Mouse (Mus musculus) E14TG2a.4 (cell line): Measurements from ENCODE around the gene Nsun2.
A peak's percentile ranks its signal among the peaks of the same experiment; 100 is the strongest.

Experiments
- H3K27me3 ChIP-seq: 2 replicates; pipeline ENCODE4 v1.6.1; 2014; ENCODE audit warnings: low read length, control low read depth; ENCODE audit not compliant: insufficient read depth
- H3K36me3 ChIP-seq: 2 replicates; pipeline ENCODE4 v1.6.1; 2014; ENCODE audit warnings: low read length, control low read depth; ENCODE audit not compliant: insufficient read depth
- H3K4me1 ChIP-seq: replicated peaks from 2 replicates; pipeline ENCODE4 v1.6.1; 2014; ENCODE audit warnings: low read depth, low read length, control low read depth
- H3K4me3 ChIP-seq: replicated peaks from 2 replicates; pipeline ENCODE4 v1.5.1; 2014; ENCODE audit warnings: mild to moderate bottlenecking, low read length
- H3K9me3 ChIP-seq: 2 replicates; pipeline ENCODE4 v1.6.1; 2014; ENCODE audit warnings: low read length, control low read depth
- CTCF ChIP-seq: conservative IDR thresholded peaks from 2 replicates; pipeline ENCODE4 v1.5.1; 2014; ENCODE audit warnings: low read length
- NANOG ChIP-seq: IDR thresholded peaks from 2 replicates; pipeline ENCODE4 v1.6.1; 2014; ENCODE audit warnings: borderline replicate concordance, low read length, mixed read lengths
- POU5F1 ChIP-seq: IDR thresholded peaks from 2 replicates; pipeline ENCODE4 v1.6.1; 2014; ENCODE audit warnings: low read length, borderline replicate concordance

The Nsun2 gene

DNA sequence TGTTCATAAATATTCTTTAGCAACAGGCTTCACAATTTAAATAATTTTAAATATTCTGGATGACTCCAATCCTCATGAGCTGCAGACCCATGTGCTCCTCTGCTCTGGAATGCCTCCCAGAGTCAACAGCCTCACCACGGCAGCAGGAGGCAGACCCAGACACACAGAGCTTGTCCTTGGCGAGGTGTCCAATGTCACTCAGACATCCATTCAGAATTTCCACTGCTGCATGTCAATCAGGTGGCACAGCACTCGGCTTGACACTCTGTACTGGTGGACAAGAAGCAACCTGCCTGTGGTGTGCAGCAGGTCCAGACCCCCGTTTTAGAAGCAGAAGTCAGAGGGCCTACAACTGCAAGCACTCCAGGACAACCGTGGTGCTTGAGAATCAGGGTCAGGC lies 35.3 kb upstream of the Nsun2 start:
- TF ChIP-seq NANOG, result no peak
- TF ChIP-seq CTCF, result no peak
- H3K4me3 ChIP-seq, result no peak overlapping the region
- no peaks in the 10 kb centered on the region for H3K9me3 ChIP-seq
- peaks cover 10% of the 10 kb centered on the region for H3K4me1 ChIP-seq
- H3K36me3 ChIP-seq, result peaks cover 70% of the 10 kb centered on the region
- no peaks in the 10 kb centered on the region for H3K27me3 ChIP-seq

DNA sequence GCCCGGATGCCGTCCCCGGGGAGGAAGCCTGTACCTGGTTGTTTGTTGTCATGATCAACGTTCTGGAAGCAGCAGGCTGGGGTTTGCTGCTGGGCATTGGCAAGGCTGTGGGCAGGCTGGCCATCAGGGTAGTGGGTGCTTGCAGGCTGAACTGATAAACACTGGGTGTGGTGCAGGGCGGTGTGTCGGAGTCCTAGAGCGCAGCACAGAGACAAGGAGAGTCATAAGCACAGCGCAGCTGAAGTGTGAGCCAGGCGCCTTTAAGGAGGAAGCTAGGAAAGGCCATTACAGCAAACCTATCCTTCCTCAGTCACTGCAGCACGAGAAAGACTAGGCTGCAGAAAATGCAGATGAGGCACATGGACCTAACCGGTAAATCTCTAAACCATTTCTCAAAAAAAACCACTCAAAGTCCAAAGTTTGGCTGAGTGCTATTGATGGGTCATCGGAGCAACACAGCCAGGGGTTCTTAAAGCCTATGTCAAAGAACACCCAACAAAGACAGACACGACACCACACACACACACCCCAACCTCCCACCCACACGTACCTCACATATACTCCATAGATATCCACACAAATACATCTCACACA lies 31.3 kb upstream of the Nsun2 start:
- Histone ChIP-seq H3K4me1 (no peaks in the 10 kb centered on the region), H3K4me3 (no peak overlapping the region), H3K36me3 (peaks cover 97% of the 10 kb centered on the region), H3K9me3 (no peaks in the 10 kb centered on the region), H3K27me3 (no peaks in the 10 kb centered on the region)
- TF ChIP-seq NANOG, result no peak

DNA sequence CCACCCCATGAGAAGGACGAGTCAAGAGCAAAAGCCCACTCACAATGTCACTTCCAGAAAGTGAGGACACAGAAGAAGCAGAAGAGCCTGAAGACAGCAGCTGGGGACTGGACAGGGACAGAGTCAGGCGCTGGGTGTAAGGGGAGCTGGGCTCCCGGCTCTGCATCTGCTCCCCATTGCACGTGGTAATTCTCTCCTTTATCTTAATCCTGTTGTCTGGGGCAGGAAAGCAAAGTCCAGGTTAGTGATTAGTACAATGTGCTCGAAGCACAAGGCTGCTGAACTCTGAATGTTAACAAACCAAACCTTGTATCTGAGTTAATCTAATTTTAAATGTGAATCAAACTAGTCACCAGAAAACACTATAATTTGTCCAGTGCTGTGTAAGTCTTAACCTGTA lies 30.7 kb upstream of the Nsun2 start:
- Histone ChIP-seq H3K4me1 (no peaks in the 10 kb centered on the region), H3K27me3 (no peaks in the 10 kb centered on the region), H3K36me3 (peaks cover 97% of the 10 kb centered on the region), H3K9me3 (no peaks in the 10 kb centered on the region), H3K4me3 (no peak overlapping the region)
- TF ChIP-seq NANOG (no peak), CTCF (no peak), POU5F1 (no peak)

DNA sequence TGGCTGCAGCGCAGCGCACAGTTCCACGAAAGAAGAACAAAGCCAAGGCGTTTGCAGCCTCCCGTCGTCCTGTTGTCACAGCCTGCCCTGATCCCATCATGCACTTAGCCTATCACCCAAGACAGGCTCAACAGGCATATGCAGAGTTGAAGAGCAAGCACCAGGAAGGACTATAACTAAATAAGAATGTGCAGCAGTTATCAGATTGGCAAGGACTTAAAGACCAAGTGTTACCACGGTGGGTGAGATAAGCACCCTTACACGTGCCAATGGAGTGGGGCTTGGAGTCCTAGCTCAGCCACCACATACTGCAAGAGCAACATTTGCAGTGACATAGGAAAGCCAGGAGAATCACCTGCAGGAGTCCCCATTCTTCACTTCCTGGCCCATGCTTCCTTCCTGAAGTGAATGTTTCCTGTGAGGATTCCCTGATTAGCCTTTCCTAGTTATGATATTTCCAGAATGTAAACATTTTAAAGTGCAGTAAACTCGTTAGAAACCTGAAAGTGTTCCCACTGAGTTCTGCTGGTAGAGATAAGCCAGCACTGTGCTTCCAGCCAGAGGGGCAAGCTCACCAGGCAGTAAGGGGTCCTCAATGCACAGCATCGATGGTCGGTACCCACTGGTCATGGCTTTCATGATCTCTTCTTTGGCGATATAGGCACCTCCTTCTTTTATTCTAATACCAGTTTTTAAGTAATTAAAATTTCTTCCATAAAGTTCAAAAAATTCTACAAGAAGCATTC lies 27.0 kb upstream of the Nsun2 start:
- TF ChIP-seq CTCF (no peak), NANOG (no peak), POU5F1 (no peak)
- no peak overlapping the region for H3K4me3 ChIP-seq
- no peaks in the 10 kb centered on the region for H3K9me3 ChIP-seq
- H3K27me3 ChIP-seq, result no peaks in the 10 kb centered on the region
- peaks cover 91% of the 10 kb centered on the region for H3K36me3 ChIP-seq
- H3K4me1 ChIP-seq, result peaks cover 4% of the 10 kb centered on the region; the same call in 1 of the 2 replicates

- Histone ChIP-seq H3K36me3 (peaks cover 91% of the 10 kb centered on the region), H3K4me1 (peaks cover 4% of the 10 kb centered on the region; the same call in 1 of the 2 replicates), H3K4me3 (no peak overlapping the region), H3K27me3 (no peaks in the 10 kb centered on the region), H3K9me3 (no peaks in the 10 kb centered on the region)
- TF ChIP-seq CTCF (no peak), NANOG (no peak), POU5F1 (no peak)
These were observed 25.9 kb upstream of the Nsun2 start for GRCm38 (mm10) chr13:69507666-69508065.

DNA sequence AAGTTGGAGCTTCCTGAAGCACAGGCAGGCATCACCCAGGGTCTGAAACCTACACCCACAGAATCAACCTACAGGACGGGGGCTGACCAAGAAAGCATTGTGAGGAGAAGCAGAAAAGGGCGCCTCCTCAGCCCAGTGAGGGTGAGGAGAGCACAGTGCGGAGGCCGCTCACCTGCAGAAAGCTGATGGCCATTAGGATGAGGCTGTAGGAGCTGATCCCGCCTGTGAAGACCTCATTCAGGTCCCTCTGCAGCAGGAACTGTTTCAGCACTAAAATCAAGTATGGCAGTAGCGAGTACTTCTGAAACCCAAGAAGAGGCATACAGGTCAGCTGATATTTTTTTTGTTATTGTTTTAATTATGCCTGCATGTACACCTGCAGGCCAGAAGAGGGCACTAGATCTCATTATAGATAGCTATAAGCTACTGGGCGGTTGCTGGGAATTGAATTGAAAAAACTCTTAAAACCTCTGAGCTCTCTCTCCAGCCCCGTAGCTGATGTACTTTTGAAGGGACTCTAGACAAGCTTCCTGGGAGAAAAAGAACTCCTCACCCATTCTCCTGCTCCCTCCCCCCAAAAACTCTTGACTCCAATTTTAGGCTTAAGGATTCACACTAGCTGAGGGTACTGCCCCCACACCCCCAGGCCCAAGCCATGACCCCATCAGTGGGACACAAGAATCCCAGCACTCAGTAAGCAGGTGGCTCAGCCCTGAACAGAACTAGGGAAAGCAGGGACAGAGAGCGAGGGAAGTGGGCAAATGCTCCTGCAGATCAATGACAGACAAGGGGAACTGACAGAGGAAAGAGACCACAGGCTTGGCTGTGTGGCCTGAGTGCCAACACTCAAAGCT lies 23.9 kb upstream of the Nsun2 start:
- peaks cover 4% of the 10 kb centered on the region; the same call in 1 of the 2 replicates for H3K4me1 ChIP-seq
- no peak for TF ChIP-seq POU5F1
- TF ChIP-seq CTCF, result peak; percentile 45
- no peaks in the 10 kb centered on the region for H3K9me3 ChIP-seq

DNA sequence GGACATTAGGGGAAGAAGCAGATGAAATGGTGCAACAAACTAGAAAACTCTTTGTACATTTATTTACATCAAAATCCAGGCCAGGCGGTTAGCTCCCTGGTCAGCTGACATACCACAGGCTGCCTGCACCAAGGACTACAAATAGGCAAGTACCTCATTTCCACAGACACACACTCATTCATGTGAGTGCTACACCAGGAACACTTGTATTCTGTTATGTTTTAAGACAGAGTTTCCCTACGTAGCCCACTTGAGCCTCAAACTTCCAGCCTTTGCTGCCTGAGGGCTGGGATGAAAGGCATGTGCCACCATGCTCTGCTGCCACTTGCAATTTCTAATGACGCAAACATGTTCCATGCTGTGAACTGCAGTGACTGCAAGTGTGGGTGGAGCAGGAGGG lies 18.5 kb upstream of the Nsun2 start:
- no peaks in the 10 kb centered on the region for H3K9me3 ChIP-seq
- TF ChIP-seq NANOG, result no peak
- H3K36me3 ChIP-seq, result peaks cover 59% of the 10 kb centered on the region
- H3K4me1 ChIP-seq, result peaks cover 26% of the 10 kb centered on the region
- H3K27me3 ChIP-seq, result no peaks in the 10 kb centered on the region
- H3K4me3 ChIP-seq, result no peak overlapping the region

More for the DNA sequence above, 23.9 kb upstream of the Nsun2 start:
- Histone ChIP-seq H3K36me3 (peaks cover 82% of the 10 kb centered on the region), H3K4me3 (no peak overlapping the region), H3K27me3 (no peaks in the 10 kb centered on the region)

- TF ChIP-seq CTCF, result no peak
- no peak for TF ChIP-seq NANOG
- no peak for TF ChIP-seq POU5F1
- H3K4me3 ChIP-seq, result no peak overlapping the region
- no peaks in the 10 kb centered on the region for H3K9me3 ChIP-seq
- H3K36me3 ChIP-seq, result peaks cover 39% of the 10 kb centered on the region
- no peaks in the 10 kb centered on the region for H3K27me3 ChIP-seq
- H3K4me1 ChIP-seq, result peaks cover 47% of the 10 kb centered on the region
These were observed 16.1 kb upstream of the Nsun2 start for GRCm38 (mm10) chr13:69517445-69517844.
